Mouse (Mus musculus) forebrain, postnatal 0 days (tissue): ENCODE measurements around the gene Tbc1d5. TPM values are rescaled to one million over a fixed set of nuclear protein-coding genes. Genes with fewer than 3 reads are reported as not detected.
A peak's percentile ranks its signal among the peaks of the same experiment; 100 is the strongest.

Experiments
- ATAC-seq: fragments of 200-750 bp; cut with Nextera tagmentation; 2 replicates; pipeline ENCODE4 v1.8.0; 2017; ENCODE audit warnings: mild to moderate bottlenecking, moderate library complexity
- DNase-seq: peaks from one replicate; pipeline ENCODE4 v3.0.0-alpha.2; 2015
- H3K27ac ChIP-seq: fragments of 300-500 bp; sonication (generic); 2 replicates; pipeline ENCODE4 v1.5.1; 2014; ENCODE audit warnings: low read depth, mild to moderate bottlenecking, antibody characterized with exemption, low read length, moderate library complexity, mixed read lengths
- H3K27me3 ChIP-seq: fragments of 300-500 bp; sonication (generic); 2 replicates; pipeline ENCODE4 v1.6.1; 2014; ENCODE audit warnings: mild to moderate bottlenecking, low read length, mixed read lengths; ENCODE audit not compliant: insufficient read depth
- H3K36me3 ChIP-seq: fragments of 300-500 bp; sonication (generic); 2 replicates; pipeline ENCODE4 v1.6.1; 2014; ENCODE audit warnings: mild to moderate bottlenecking, moderate library complexity; ENCODE audit not compliant: insufficient read depth
- H3K4me1 ChIP-seq: fragments of 300-500 bp; sonication (generic); 2 replicates; pipeline ENCODE4 v1.6.1; 2014; ENCODE audit warnings: antibody characterized with exemption; ENCODE audit not compliant: insufficient read depth
- H3K4me2 ChIP-seq: fragments of 300-500 bp; sonication (generic); 2 replicates; pipeline ENCODE4 v1.6.1; 2014; ENCODE audit warnings: low read depth, mild to moderate bottlenecking, moderate library complexity
- H3K4me3 ChIP-seq: fragments of 300-500 bp; sonication (generic); 2 replicates; pipeline ENCODE4 v1.5.1; 2014; ENCODE audit warnings: low read depth, low read length, mixed read lengths
- H3K9ac ChIP-seq: fragments of 300-500 bp; sonication (generic); 2 replicates; pipeline ENCODE4 v1.6.1; 2014; ENCODE audit warnings: mild to moderate bottlenecking
- H3K9me3 ChIP-seq: fragments of 300-500 bp; sonication (generic); 2 replicates; pipeline ENCODE4 v1.6.1; 2016; ENCODE audit warnings: low read length
- CTCF ChIP-seq: sonication (generic); IDR thresholded peaks from 2 replicates; pipeline ENCODE4 v1.5.1; 2016; ENCODE audit warnings: antibody characterized with exemption, control low read depth, low read depth
- WGBS: fragments of 180-500 bp; shearing (Covaris S2); extraction: QIAGEN DNeasy Blood & Tissue Kit; methylation state at CpG from one replicate; pipeline ENCODE4 v1.1.7; 2014; 5-methylcytosine and 5-hydroxymethylcytosine counted together
- polyA plus RNA-seq: library from polyadenylated mRNA; unstranded; fragments of >200 nt; fragmentation: Nextera tagmentation; extraction: Ambion mirVana; gene quantifications from 2 replicates; pipeline ENCODE4 v1.2.1, GENCODE M21; 2015
- total RNA-seq: library from RNA; depleted of rRNA; stranded (reverse); fragments of >200 nt; gene quantifications from 2 replicates; pipeline ENCODE4 v1.2.3, GENCODE M21; 2014

Gene Tbc1d5
- total and polyA plus RNA-seq, 2 experiments from 2014 or later = 5.9 to 14.0 TPM

- ATAC-seq (no peak), DNase-seq (no peak)
- H3K9ac ChIP-seq = no peak overlapping the region
- H3K9me3 ChIP-seq = no peaks in the 10 kb centered on the region
- WGBS = 82% methylated on average over 7 of the region's 7 CpGs
- no peaks in the 10 kb centered on the region for H3K4me1 ChIP-seq
- H3K4me3 ChIP-seq = no peak overlapping the region
- no peak for TF ChIP-seq CTCF
- no peak overlapping the region for H3K27ac ChIP-seq
- no peaks in the 10 kb centered on the region for H3K36me3 ChIP-seq
- no peak overlapping the region for H3K4me2 ChIP-seq
- H3K27me3 ChIP-seq = no peaks in the 10 kb centered on the region
These were observed 281.3 kb downstream of the Tbc1d5 start for GRCm38 (mm10) chr17:50897867-50898266.

DNA sequence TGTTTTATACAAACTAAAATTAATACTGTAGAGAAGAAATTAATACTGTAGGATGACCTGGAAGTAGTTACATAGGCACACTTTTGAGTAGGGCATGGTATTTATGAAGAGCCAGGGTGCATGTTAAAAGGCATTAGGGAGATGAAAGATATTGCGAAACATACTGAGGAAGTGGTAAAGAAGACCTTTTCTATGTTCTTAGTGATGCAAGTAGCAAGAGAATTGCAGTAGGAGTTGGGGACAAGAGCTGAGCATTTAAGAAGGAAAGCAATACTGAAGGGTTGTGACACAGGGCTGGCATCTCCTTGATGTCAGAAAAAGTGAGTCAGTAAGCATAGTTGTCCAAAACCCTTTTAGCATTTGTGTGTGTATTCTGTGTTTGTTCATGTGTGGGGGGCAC is 289.7 kb downstream of the Tbc1d5 start:
- ATAC-seq = no peak
- Histone ChIP-seq H3K4me1 (no peaks in the 10 kb centered on the region), H3K4me2 (no peak overlapping the region), H3K9me3 (no peaks in the 10 kb centered on the region), H3K36me3 (no peaks in the 10 kb centered on the region), H3K27me3 (no peaks in the 10 kb centered on the region), H3K9ac (no peak overlapping the region), H3K27ac (no peak overlapping the region), H3K4me3 (no peak overlapping the region)
- TF ChIP-seq CTCF = no peak
- DNase-seq = no peak
- WGBS = 98% methylated on average over 1 of the region's 1 CpGs

- DNase-seq (no peak), ATAC-seq (no peak)
- TF ChIP-seq CTCF = no peak
- H3K9ac ChIP-seq = no peak overlapping the region
- no peak overlapping the region for H3K27ac ChIP-seq
- WGBS = 95% methylated on average over 4 of the region's 4 CpGs
- no peaks in the 10 kb centered on the region for H3K27me3 ChIP-seq
- no peak overlapping the region for H3K4me2 ChIP-seq
- no peaks in the 10 kb centered on the region for H3K4me1 ChIP-seq
- H3K36me3 ChIP-seq = no peaks in the 10 kb centered on the region
- H3K4me3 ChIP-seq = no peak overlapping the region
- no peaks in the 10 kb centered on the region for H3K9me3 ChIP-seq
These were observed 299.2 kb downstream of the Tbc1d5 start for GRCm38 (mm10) chr17:50879910-50880309.

- Histone ChIP-seq H3K4me3 (no peak overlapping the region), H3K27ac (no peak overlapping the region), H3K4me2 (no peak overlapping the region), H3K9ac (no peak overlapping the region), H3K4me1 (no peaks in the 10 kb centered on the region), H3K27me3 (no peaks in the 10 kb centered on the region), H3K9me3 (no peaks in the 10 kb centered on the region), H3K36me3 (no peaks in the 10 kb centered on the region)
- TF ChIP-seq CTCF = no peak
- 81% methylated on average over 5 of the region's 5 CpGs for WGBS
- DNase-seq (no peak), ATAC-seq (peak; percentile 14; the same call in 1 of the 2 replicates)
These were observed 302.7 kb downstream of the Tbc1d5 start for GRCm38 (mm10) chr17:50876451-50876850.

- peak; percentile 77 for ATAC-seq
- 67% methylated on average over 7 of the region's 7 CpGs for WGBS
These were observed 305.1 kb downstream of the Tbc1d5 start for GRCm38 (mm10) chr17:50874067-50874466.

DNA sequence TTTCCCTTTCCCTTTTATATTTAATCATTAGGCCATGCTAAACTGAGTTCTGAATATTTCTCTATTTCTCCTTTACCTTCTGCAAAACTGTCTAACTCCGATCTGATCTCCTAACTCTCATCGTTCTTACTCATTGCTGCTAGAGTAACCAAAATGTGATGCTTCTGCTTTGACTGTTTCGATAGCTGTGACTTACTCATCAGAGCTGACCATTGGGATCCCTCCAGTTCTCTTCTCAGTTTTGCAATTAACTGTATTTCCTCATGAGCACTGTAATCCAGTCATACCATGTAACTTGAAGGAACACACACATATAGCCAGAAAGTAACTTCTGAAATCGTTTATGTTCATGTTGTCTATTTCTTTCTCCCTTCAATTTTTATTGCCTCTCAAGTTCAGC is 306.6 kb downstream of the Tbc1d5 start:
- no peak for TF ChIP-seq CTCF
- Histone ChIP-seq H3K4me1 (no peaks in the 10 kb centered on the region), H3K9me3 (no peaks in the 10 kb centered on the region), H3K27me3 (no peaks in the 10 kb centered on the region), H3K27ac (no peak overlapping the region), H3K4me2 (no peak overlapping the region), H3K36me3 (no peaks in the 10 kb centered on the region), H3K9ac (no peak overlapping the region), H3K4me3 (no peak overlapping the region)
- WGBS = 95% methylated on average over 4 of the region's 4 CpGs
- no peak for ATAC-seq
- DNase-seq = no peak

More at GRCm38 (mm10) chr17:50874067-50874466, 305.1 kb downstream of the Tbc1d5 start:
- Histone ChIP-seq H3K4me2 (no peak overlapping the region), H3K4me3 (no peak overlapping the region), H3K36me3 (no peaks in the 10 kb centered on the region), H3K4me1 (no peaks in the 10 kb centered on the region), H3K27ac (no peak overlapping the region), H3K9ac (no peak overlapping the region), H3K27me3 (no peaks in the 10 kb centered on the region), H3K9me3 (no peaks in the 10 kb centered on the region)
- peak; percentile 47 for DNase-seq
- peak; percentile 61 for TF ChIP-seq CTCF

- DNase-seq (no peak), ATAC-seq (no peak)
- no peak for TF ChIP-seq CTCF
- no peaks in the 10 kb centered on the region for H3K36me3 ChIP-seq
- H3K4me3 ChIP-seq = no peak overlapping the region
- 99% methylated on average over 3 of the region's 3 CpGs for WGBS
- H3K27me3 ChIP-seq = no peaks in the 10 kb centered on the region
- no peaks in the 10 kb centered on the region for H3K4me1 ChIP-seq
- no peak overlapping the region; the same call in 1 of the 2 replicates for H3K9ac ChIP-seq
- H3K9me3 ChIP-seq = no peaks in the 10 kb centered on the region
- H3K4me2 ChIP-seq = no peak overlapping the region
- H3K27ac ChIP-seq = no peak overlapping the region
These were observed 311.9 kb downstream of the Tbc1d5 start for GRCm38 (mm10) chr17:50867297-50867696.

- Histone ChIP-seq H3K4me2 (no peak overlapping the region), H3K27ac (no peak overlapping the region), H3K9me3 (no peaks in the 10 kb centered on the region), H3K4me1 (no peaks in the 10 kb centered on the region), H3K27me3 (no peaks in the 10 kb centered on the region), H3K36me3 (no peaks in the 10 kb centered on the region), H3K9ac (no peak overlapping the region), H3K4me3 (no peak overlapping the region)
- DNase-seq (no peak), ATAC-seq (no peak)
- TF ChIP-seq CTCF = no peak
- 100% methylated on average over 1 of the region's 1 CpGs for WGBS
These were observed 314.4 kb downstream of the Tbc1d5 start for GRCm38 (mm10) chr17:50864781-50865180.
